Mouse (Mus musculus): Measurements from ENCODE around the gene Gabrb2.

- TF ChIP-seq CTCF (conservative IDR thresholded peaks at IDR 0.05; ENCODE audit: low read length), result no peak
- TF ChIP-seq NANOG (IDR thresholded peaks at IDR 0.05; ENCODE audit: borderline replicate concordance, low read length), result no peak
- no peak for TF ChIP-seq POU5F1 (IDR thresholded peaks at IDR 0.05; ENCODE audit: borderline replicate concordance, low read length)
Measured at GRCm38 (mm10) chr11:42621109-42621508, 201.6 kb downstream of the Gabrb2 start.
